Mouse (Mus musculus) CH12.LX (cell line): ENCODE measurements around the gene Il18. TPM values are rescaled to one million over a fixed set of nuclear protein-coding genes. Genes with fewer than 3 reads are reported as not detected.

Experiments used
- DNase-seq: peaks from one replicate; pipeline ENCODE4 v3.0.0-alpha.2; 2013; ENCODE audit errors: extremely low read depth
- H3K27ac ChIP-seq: 2 replicates; pipeline ENCODE4 v1.5.1; 2012; ENCODE audit warnings: low read depth, mild to moderate bottlenecking, control low read depth, moderate library complexity; ENCODE audit not compliant: insufficient read depth
- H3K27me3 ChIP-seq: replicated peaks from 2 replicates; pipeline ENCODE3; 2012; ENCODE audit warnings: inconsistent platforms
- H3K36me3 ChIP-seq, 2 experiments: replicated peaks in 1 of 2; 2 replicates each; pipeline versions ENCODE3 to v1.6.1; 2012; ENCODE audit warnings: inconsistent platforms in 1 of 2, low read length in 1 of 2, mild to moderate bottlenecking in 1 of 2, mixed read lengths in 1 of 2, moderate library complexity in 1 of 2; ENCODE audit not compliant: control insufficient read depth in 1 of 2, insufficient read depth in 1 of 2
- H3K4me1 ChIP-seq, 2 experiments: 2 replicates each; pipeline ENCODE4 v1.6.1; 2012; ENCODE audit warnings: inconsistent platforms in 1 of 2, moderate library complexity in 1 of 2; ENCODE audit not compliant: insufficient read depth in 2 of 2, control insufficient read depth in 1 of 2
- H3K4me2 ChIP-seq: 2 replicates; pipeline ENCODE4 v1.6.1; 2012; ENCODE audit warnings: low read depth, mild to moderate bottlenecking, control low read depth; ENCODE audit not compliant: poor library complexity, insufficient read depth, severe bottlenecking
- H3K4me3 ChIP-seq, 3 experiments: fragments of 150-350 bp in 1 of 3; sonication (generic) in 1 of 3; replicated peaks in 1 of 3; 2 replicates each; pipeline versions ENCODE3 to v1.5.1; 2011 to 2012; ENCODE audit warnings: low read depth in 2 of 3, low read length in 2 of 3, mild to moderate bottlenecking in 2 of 3, moderate library complexity in 2 of 3, control low read depth in 1 of 3, improper control_type of control experiment in 1 of 3, inconsistent platforms in 1 of 3, mixed read lengths in 1 of 3; ENCODE audit not compliant: poor library complexity in 1 of 3
- H3K79me2 ChIP-seq: replicated peaks from 2 replicates; pipeline ENCODE4 v1.6.1; 2012; ENCODE audit warnings: mild to moderate bottlenecking, moderate library complexity; ENCODE audit not compliant: control insufficient read depth, poor library complexity, insufficient read depth, severe bottlenecking; ENCODE audit errors: extremely low read depth
- H3K9ac ChIP-seq: 2 replicates; pipeline ENCODE4 v1.6.1; 2012; ENCODE audit warnings: low read depth, mild to moderate bottlenecking, control low read depth, moderate library complexity; ENCODE audit not compliant: insufficient read depth
- H3K9me3 ChIP-seq: replicated peaks from 2 replicates; pipeline ENCODE3; 2012; ENCODE audit warnings: low read length, inconsistent platforms, mixed read lengths
- CHD1 ChIP-seq: IDR thresholded peaks from 2 replicates; pipeline ENCODE4 v1.6.1; 2012; ENCODE audit warnings: low read depth, low read length, improper control_type of control experiment, inconsistent platforms
- CHD2 ChIP-seq: IDR thresholded peaks from 2 replicates; pipeline ENCODE4 v1.6.1; 2011; ENCODE audit warnings: low read length, improper control_type of control experiment
- CTCF ChIP-seq, 2 experiments: IDR thresholded peaks in 1 of 2; conservative IDR thresholded peaks in 1 of 2; 2 replicates each; pipeline ENCODE4 v1.5.1; 2011 to 2012; ENCODE audit warnings: low read depth in 2 of 2, low read length in 2 of 2, improper control_type of control experiment in 1 of 2, inconsistent platforms in 1 of 2, mild to moderate bottlenecking in 1 of 2, moderate library complexity in 1 of 2
- E2F4 ChIP-seq: IDR thresholded peaks from 2 replicates; pipeline ENCODE4 v1.6.1; 2011; ENCODE audit warnings: low read depth, low read length, improper control_type of control experiment; ENCODE audit not compliant: insufficient replicate concordance
- EP300 ChIP-seq: IDR thresholded peaks from 2 replicates; pipeline ENCODE4 v1.6.1; 2011; ENCODE audit warnings: low read length, improper control_type of control experiment
- ETS1 ChIP-seq: conservative IDR thresholded peaks from 2 replicates; pipeline ENCODE4 v1.6.1; 2012; ENCODE audit warnings: low read depth, mild to moderate bottlenecking, inconsistent platforms, low read length, improper control_type of control experiment, moderate library complexity
- GABPA ChIP-seq: IDR thresholded peaks from 2 replicates; pipeline ENCODE4 v1.6.1; 2012; ENCODE audit warnings: low read depth, low read length, improper control_type of control experiment, inconsistent platforms; ENCODE audit not compliant: insufficient replicate concordance
- HCFC1 ChIP-seq: IDR thresholded peaks from 2 replicates; pipeline ENCODE4 v1.6.1; 2012; ENCODE audit warnings: low read depth, mild to moderate bottlenecking, inconsistent platforms, low read length, improper control_type of control experiment
- IRF4 ChIP-seq: IDR thresholded peaks from 2 replicates; pipeline ENCODE4 v1.6.1; 2014; ENCODE audit warnings: low read depth, mild to moderate bottlenecking, inconsistent platforms, low read length, improper control_type of control experiment
- JUND ChIP-seq: conservative IDR thresholded peaks from 2 replicates; pipeline ENCODE4 v1.6.1; 2011; ENCODE audit warnings: low read depth, low read length, improper control_type of control experiment
- KAT2A ChIP-seq: IDR thresholded peaks from 2 replicates; pipeline ENCODE4 v1.6.1; 2012; ENCODE audit warnings: low read length, improper control_type of control experiment, inconsistent platforms; ENCODE audit not compliant: insufficient replicate concordance
- MAX ChIP-seq: IDR thresholded peaks from 2 replicates; pipeline ENCODE4 v1.6.1; 2011; ENCODE audit warnings: low read length, improper control_type of control experiment
- MAZ ChIP-seq: IDR thresholded peaks from 2 replicates; pipeline ENCODE4 v1.6.1; 2012; ENCODE audit warnings: low read depth, mild to moderate bottlenecking, inconsistent platforms, low read length, improper control_type of control experiment, moderate library complexity
- MEF2A ChIP-seq: IDR thresholded peaks from 2 replicates; pipeline ENCODE4 v1.6.1; 2014; ENCODE audit warnings: low read depth, mild to moderate bottlenecking, inconsistent platforms, low read length, improper control_type of control experiment, borderline replicate concordance
- MXI1 ChIP-seq: IDR thresholded peaks from 2 replicates; pipeline ENCODE4 v1.6.1; 2011; ENCODE audit warnings: mild to moderate bottlenecking, low read depth, low read length, improper control_type of control experiment
- NELFE ChIP-seq: IDR thresholded peaks from 2 replicates; pipeline ENCODE4 v1.6.1; 2011; ENCODE audit warnings: low read depth, low read length, improper control_type of control experiment
- NRF1 ChIP-seq: IDR thresholded peaks from 2 replicates; pipeline ENCODE4 v1.6.1; 2014; ENCODE audit warnings: low read depth, mild to moderate bottlenecking, inconsistent platforms, low read length, improper control_type of control experiment, moderate library complexity
- PAX5 ChIP-seq: IDR thresholded peaks from 2 replicates; pipeline ENCODE4 v1.6.1; 2012; ENCODE audit warnings: low read length, inconsistent platforms, mixed read lengths
- POLR2A ChIP-seq: IDR thresholded peaks from 2 replicates; pipeline ENCODE4 v1.6.1; 2011; ENCODE audit warnings: low read depth, mild to moderate bottlenecking, improper control_type of control experiment, low read length
- RAD21 ChIP-seq: IDR thresholded peaks from 2 replicates; pipeline ENCODE4 v1.6.1; 2011; ENCODE audit warnings: low read depth, mild to moderate bottlenecking, low read length, improper control_type of control experiment, moderate library complexity
- SIN3A ChIP-seq: IDR thresholded peaks from 2 replicates; pipeline ENCODE4 v1.6.1; 2012; ENCODE audit warnings: low read length, improper control_type of control experiment, inconsistent platforms
- SMC3 ChIP-seq: IDR thresholded peaks from 2 replicates; pipeline ENCODE4 v1.6.1; 2011; ENCODE audit warnings: low read depth, low read length, improper control_type of control experiment
- TBP ChIP-seq: conservative IDR thresholded peaks from 2 replicates; pipeline ENCODE4 v1.6.1; 2011; ENCODE audit warnings: low read depth, low read length, improper control_type of control experiment
- USF1 ChIP-seq: IDR thresholded peaks from 2 replicates; pipeline ENCODE4 v1.6.1; 2014; ENCODE audit warnings: low read depth, mild to moderate bottlenecking, inconsistent platforms, low read length, improper control_type of control experiment
- ZC3H11A ChIP-seq: IDR thresholded peaks from 2 replicates; pipeline ENCODE4 v1.6.1; 2012; ENCODE audit warnings: low read depth, mild to moderate bottlenecking, inconsistent platforms, low read length, improper control_type of control experiment
- ZKSCAN1 ChIP-seq: IDR thresholded peaks from 2 replicates; pipeline ENCODE4 v1.6.1; 2012; ENCODE audit warnings: low read depth, inconsistent platforms, low read length, improper control_type of control experiment, borderline replicate concordance
- ZMIZ1 ChIP-seq: IDR thresholded peaks from 2 replicates; pipeline ENCODE4 v1.6.1; 2012; ENCODE audit warnings: low read depth, mild to moderate bottlenecking, inconsistent platforms, low read length, improper control_type of control experiment
- ZNF384 ChIP-seq: IDR thresholded peaks from 2 replicates; pipeline ENCODE4 v1.6.1; 2012; ENCODE audit warnings: low read depth, low read length, improper control_type of control experiment, inconsistent platforms
- dilution Hi-C: fragments of 300-500 bp; cut with MboI; formaldehyde crosslinking; loops from 2 replicates; pipeline ENCODE4 v1.14.3; 2020; ENCODE audit warnings: low sequenced_read_pairs; ENCODE audit not compliant: extremely low pct_unique_long_range_greater_than_20kb, extremely low pct_ligation_motif_present
- in situ Hi-C: fragments of 300-500 bp; cut with MboI; formaldehyde crosslinking; loops from 3 replicates; pipeline ENCODE4 v1.14.3; 2019; ENCODE audit warnings: low sequenced_read_pairs, low pct_ligation_motif_present, low pct_unique_long_range_greater_than_20kb, mixed read lengths
- polyA plus RNA-seq: library from polyadenylated mRNA; unstranded; fragments of >175 nt; gene quantifications from 2 replicates; pipeline ENCODE4 v1.2.1, GENCODE M21; 2012; ENCODE audit warnings: low read depth; ENCODE audit not compliant: insufficient read length
- total RNA-seq, 2 experiments: library from RNA; depleted of rRNA; stranded (reverse); fragments of 300-350 nt in 1 of 2; fragments of >200 nt in 1 of 2; gene quantifications; 2 replicates each; pipeline ENCODE4 v1.2.3; 2012 to 2014

Il18 gene
- total and polyA plus RNA-seq, 3 experiments, result 0.56 to 0.98 (median 0.59) TPM

DNA sequence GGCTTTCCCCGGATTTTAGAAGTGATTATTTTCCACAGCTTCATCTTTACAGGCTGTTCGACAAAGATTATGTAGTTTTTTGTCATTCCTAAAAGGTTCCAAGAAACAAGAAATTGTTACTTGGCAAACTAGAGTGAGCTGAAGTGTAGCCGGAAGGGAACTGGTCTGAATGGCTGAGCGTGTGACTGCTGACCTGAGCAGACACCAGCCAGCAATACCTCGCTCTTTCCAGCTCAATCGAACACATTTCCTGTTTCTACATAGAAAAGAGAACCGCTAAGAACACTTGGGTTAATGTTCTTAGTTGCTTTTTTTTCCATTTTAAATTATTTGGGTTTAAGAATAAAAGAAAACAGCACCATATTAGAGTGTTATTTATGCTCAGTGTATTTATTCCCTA is 14.5 kb upstream of the Il18 start:
- dilution Hi-C loops, result no loop called here
- no peak overlapping the region for H3K4me2 ChIP-seq
- H3K9me3 ChIP-seq, result no peaks in the 10 kb centered on the region
- no peak overlapping the region for H3K9ac ChIP-seq
- peaks cover 4% of the 10 kb centered on the region for H3K27me3 ChIP-seq
- H3K79me2 ChIP-seq, result no peaks in the 10 kb centered on the region
- H3K4me1 ChIP-seq, result peaks cover 11 to 25% of the 10 kb centered on the region in 2 experiments
- TF ChIP-seq CTCF (conservative IDR thresholded peaks at IDR 0.05 in 1 of 2, IDR thresholded peaks at IDR 0.05 in 1 of 2; ENCODE audit: low read depth in 2 of 2, low read length in 2 of 2) (no peak), SMC3 (no peak), PAX5 (no peak), POLR2A (no peak), MEF2A (no peak), ZC3H11A (no peak), ZNF384 (no peak), HCFC1 (no peak), KAT2A (no peak), IRF4 (no peak), NELFE (no peak), EP300 (no peak), MXI1 (no peak)
- TF ChIP-seq, all 38 proteins: peak for 0
- Histone ChIP-seq H3K27ac (no peak overlapping the region), H3K36me3 (no peaks in the 10 kb centered on the region), H3K4me3 (no peak overlapping the region)
- no peak for DNase-seq
- in situ Hi-C loops, result loop anchor here (25.0 kb wide), 1 partner anchor 1003 kb away; no protein-coding TSS in a partner anchor

DNA sequence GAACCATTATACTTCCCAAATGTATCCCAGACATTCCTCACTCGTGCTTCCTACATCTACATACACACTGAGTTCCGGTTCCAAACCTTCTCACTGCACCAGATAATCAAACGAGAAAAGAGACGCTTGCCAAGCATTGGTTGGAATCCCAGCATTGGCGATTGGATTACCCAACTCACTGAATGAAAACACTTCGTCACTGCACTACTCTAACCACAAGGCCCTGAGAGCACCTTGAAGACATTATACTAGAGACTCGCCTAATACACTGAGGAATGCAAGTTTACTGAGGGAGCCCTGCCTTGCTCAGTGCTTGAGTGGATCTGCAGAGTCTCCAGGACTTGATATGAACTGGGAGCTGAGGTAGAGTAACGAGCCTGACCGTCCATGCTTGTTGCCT is 12.2 kb upstream of the Il18 start:
- Histone ChIP-seq H3K27me3 (peaks cover 4% of the 10 kb centered on the region), H3K4me2 (no peak overlapping the region), H3K4me3 (no peak overlapping the region), H3K9ac (no peak overlapping the region), H3K79me2 (no peaks in the 10 kb centered on the region), H3K4me1 (peaks cover 3 to 12% of the 10 kb centered on the region in 2 experiments; a peak in 3 of 4 replicates), H3K36me3 (no peaks in the 10 kb centered on the region), H3K9me3 (no peaks in the 10 kb centered on the region), H3K27ac (no peak overlapping the region)
- TF ChIP-seq HCFC1 (no peak), RAD21 (no peak), GABPA (no peak), USF1 (no peak), CHD2 (no peak), JUND (no peak), ZMIZ1 (no peak), NRF1 (no peak), MAZ (no peak), ZKSCAN1 (no peak), ETS1 (no peak), KAT2A (no peak), MXI1 (no peak), SIN3A (no peak), E2F4 (no peak), TBP (no peak), MAX (no peak), CHD1 (no peak)
- DNase-seq, result no peak
- in situ Hi-C loops (loop anchor here (25.0 kb wide), 1 partner anchor 1005 kb away; no protein-coding TSS in a partner anchor), dilution Hi-C loops (no loop called here)
